Mouse (Mus musculus) common myeloid progenitor, adult 5-6 weeks (primary cell): ENCODE measurements around the gene Pnmal1. TPM values are rescaled to one million over a fixed set of nuclear protein-coding genes. Genes with fewer than 3 reads are reported as not detected.

Source experiments
- ATAC-seq: replicated peaks from 2 replicates; pipeline ENCODE4 v1.8.0; 2016; ENCODE audit warnings: low read depth, mild to moderate bottlenecking, moderate TSS enrichment, inconsistent platforms; ENCODE audit not compliant: poor library complexity, severe bottlenecking
- total RNA-seq: library from RNA; stranded (forward); fragments of 200-1000, 187-1606 nt; gene quantifications from 2 replicates; pipeline ENCODE4 v1.2.3, GENCODE M21; 2017

Gene Pnmal1
- total RNA-seq, 1 experiment from 2014 or later: 0.09 TPM

DNA sequence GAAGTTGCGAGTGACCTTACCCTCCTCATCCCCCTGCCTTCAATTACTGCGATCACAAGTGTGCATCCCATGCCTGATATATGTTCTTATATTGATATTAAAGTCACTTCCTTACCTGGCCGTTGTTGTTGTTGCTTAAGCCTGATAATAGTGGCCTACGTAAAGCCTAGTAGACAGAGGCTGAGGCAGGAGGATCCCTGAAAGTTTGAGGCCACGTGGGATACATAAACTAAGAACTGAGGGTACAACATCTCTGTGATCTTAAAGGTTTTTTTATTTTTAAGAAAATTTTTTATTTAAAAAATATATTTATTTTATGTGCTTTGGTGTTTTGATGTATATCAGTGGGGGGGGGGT is 33.0 kb downstream of the Pnmal1 start, which contains the start of gene Ccdc8:
Gene Ccdc8 (plus strand): TSS at position 258 of the 357 bp plus-strand sequence.
- no peak for ATAC-seq

GRCm38 (mm10) chr7:16993651-16994399 is 34.3 kb downstream of the Pnmal1 start:
- ATAC-seq: peak; percentile 89

GRCm38 (mm10) chr7:16994400-16994799 is 34.9 kb downstream of the Pnmal1 start:
- ATAC-seq: peak; percentile 10; the same call in 1 of the 2 replicates

DNA sequence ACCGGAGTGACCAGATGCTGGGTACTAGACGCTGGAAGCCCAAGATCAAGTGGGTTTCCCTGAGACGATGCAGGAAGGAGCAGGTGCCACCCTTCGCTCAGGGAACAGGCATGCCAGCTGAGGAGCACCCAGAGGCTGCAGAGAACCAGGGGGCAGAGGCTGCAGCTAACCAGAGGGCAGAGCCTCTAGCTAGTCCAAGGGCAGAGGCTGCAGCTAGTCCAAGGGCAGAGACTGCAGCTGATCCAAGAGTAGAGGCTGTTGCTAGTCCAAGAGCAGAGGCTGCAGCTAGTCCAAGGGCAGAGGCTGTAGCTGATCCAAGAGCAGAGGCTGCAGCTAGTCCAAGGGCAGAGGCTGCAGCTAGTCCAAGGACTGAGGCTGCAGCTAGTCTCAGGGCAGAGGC is 35.9 kb downstream of the Pnmal1 start:
- ATAC-seq: no peak

DNA sequence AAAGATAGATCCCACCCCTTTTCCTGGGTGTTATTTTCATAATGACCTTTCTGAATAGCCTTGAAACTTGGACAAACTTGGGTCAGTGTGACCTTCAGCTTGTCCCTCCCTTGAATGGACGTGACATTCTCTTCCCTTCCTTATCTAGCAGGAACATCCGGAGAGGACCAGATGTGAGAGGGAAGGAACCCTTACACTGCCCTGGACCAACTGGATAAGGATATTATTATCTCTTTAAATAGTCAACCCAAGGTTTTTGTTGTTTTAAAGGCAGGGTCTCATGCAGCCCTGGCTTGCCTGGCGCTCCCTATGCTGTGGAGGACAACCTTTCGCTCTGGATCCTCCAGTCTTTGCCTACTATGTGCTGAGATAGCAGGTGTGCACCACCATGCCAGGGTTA is 39.8 kb downstream of the Pnmal1 start:
- ATAC-seq: 0 out of 2 replicates have a peak, but pooled peaks have one; percentile 2

- ATAC-seq: peak; percentile 62
These were observed 40.2 kb downstream of the Pnmal1 start for GRCm38 (mm10) chr7:16999650-17000049.

DNA sequence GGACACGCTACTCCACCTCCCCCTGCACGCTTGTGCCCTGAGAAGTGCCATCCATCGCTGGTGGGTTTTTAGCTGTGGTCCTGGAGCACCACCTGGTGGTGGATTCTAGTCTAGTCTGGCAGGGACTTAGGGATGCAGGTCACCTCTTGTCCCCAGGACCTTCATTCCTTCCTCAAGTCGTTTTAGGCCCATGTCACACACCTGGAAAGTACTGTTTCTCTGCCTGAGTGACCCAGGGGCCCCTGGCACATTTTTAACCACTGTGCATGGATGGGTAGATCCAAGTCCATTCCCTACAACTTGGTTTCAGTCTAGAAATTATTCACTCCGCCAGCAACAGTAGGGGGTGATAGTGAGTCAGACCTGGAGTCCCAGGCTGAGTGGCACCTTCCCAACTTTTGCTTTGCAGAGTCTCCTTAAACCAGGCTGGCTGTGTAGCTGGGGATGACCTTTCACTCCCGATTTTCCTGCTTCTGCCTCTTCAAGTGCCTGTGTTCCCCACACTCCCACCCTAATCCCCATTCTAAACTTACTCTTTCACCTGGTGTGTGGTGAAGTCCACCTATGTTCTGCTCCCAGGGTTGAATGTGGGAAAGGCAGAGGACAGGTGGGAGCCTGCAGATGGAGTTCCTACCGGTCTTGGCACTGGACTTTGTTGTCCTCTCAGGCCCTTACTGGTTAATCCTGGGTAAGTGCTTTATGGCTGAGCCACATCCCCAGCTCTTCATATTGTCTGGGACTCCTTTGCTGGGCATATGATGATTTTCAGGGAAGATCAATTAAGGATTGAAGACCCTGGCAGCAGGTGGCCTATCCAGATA is 43.1 kb downstream of the Pnmal1 start:
- peak; percentile 76 for ATAC-seq

DNA sequence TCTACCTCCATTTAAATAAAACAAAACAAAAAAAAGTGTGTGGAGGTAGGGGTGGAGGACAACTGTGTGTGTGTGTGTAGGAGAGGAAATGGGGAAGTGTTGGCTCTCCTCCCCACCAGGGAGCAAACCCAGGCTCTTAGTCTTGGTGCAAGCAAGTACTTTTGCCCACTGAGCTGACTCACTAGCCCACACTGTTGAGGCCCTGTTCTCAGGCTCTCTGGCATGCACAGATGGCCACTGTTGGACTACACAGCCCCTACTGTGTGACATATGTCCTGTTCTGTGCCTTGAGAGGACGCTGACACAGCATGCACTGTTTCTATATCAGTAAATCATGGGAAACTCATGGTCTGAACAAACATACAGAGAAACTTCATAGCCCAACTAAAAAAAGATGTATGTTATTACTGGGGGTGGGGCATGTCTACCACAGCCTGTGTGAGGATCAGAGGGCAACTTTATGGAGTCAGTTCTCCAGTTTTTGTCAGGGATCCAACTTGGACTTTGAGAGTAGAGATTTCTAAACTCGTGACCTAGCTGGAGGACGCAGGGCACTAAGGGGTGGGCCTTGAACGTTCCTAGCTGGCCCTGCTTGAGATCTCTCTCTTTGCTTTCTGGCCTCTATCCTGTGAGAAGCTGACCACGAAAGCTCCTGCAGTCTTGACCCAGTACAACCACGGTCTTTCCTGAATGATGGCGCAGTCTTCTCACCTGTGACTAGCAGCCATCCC is 43.9 kb downstream of the Pnmal1 start:
- ATAC-seq: peak; percentile 16; the same call in 1 of the 2 replicates

DNA sequence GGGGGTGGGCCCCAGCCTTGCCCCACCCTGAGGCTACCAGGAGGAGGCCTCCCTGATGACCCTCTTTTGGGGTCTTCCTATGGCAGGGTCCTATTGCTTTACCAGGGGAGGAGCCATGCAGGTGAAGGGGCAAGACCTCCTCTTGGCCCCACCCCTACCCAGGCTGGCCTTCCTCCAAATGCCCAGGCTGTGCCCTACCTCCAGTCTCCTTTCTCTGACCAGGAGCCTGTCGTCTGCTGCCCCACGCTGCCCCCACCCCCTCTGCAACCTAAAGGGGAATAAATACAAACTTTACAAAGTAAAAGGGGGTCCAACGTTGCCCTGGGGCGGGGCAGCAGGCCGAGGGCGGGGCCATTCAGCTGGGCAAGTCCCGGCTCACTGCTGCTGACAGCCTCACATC is 45.2 kb downstream of the Pnmal1 start:
- ATAC-seq: no peak

- peak; percentile 76 for ATAC-seq
These were observed 47.8 kb downstream of the Pnmal1 start for GRCm38 (mm10) chr7:17007300-17007699.

DNA sequence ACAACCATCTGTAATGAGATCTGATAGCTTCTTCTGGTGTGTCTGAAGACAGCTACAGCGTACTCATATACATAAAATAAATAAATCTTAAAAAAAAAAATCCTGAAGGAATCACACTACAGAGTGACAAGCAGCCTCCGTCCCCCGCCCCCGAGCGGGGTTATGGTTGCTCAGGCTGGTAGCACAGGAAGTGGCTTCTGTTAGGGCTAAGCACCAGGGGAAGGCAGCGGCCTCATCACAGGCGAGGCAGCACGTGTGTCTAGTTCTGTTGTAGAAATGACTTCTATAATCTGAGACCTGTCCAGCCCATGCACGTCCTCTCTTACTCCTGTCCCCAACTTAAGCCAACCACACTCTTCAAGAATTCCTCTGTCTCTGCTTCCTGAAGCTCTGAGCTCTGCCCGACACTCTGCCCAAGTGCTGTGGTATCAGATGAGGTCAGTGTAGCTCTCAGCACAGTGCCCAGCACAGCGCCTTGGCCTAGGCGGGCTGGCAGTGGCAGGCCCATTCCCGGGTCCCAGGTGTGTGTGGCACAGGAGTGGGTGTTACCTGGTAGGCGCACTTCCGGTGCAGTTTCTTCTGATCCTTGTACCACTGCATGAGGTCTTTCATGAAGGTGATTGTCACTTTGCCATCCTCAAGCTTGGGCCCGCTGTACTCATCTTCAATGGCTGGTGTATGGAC is 50.0 kb downstream of the Pnmal1 start:
- peak; percentile 49 for ATAC-seq

- ATAC-seq: no peak
These were observed 50.5 kb downstream of the Pnmal1 start for GRCm38 (mm10) chr7:17010010-17010347.

DNA sequence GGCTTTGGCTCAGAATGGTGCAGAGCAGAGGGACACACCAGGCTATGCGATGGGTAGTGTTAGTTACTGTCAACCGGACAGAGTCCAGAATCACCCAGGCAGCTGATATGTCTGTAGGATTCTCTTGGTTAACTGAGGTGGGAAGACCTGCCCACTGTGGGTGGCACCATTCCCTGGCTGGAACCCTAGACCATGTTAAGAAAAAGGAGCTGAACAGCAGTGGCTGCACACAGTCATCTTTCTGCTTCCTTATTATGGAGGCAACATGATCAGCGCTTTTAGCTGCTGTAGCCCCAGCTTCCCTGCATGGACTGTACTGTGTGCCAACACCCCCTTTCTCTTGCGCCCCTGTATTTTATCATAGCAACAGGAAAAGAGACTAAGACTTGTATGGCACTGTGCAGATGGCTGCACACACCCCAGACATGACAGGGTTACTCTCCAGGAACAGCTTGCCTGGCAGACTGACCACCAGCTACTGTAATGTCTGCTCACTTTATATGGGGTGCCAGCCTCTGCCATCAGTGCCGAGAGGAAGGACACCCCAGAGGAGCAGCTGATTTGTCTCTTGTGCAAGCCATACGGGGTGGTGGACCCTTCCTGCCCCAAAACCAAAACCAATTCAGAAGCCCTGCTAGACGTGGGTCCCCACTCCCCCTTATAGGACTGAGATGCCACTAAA is 52.6 kb downstream of the Pnmal1 start:
- ATAC-seq: no peak

Other genes starting within 250 kb of the Pnmal1 start
- not detected in 2 replicates for gene Ceacam9, start 237.8 kb upstream of the Pnmal1 start, total RNA-seq
- 70.4 and 72.4 TPM in 2 replicates for gene Ap2s1, start 221.3 kb upstream of the Pnmal1 start, total RNA-seq
- 30.6 and 51.4 TPM in 2 replicates for gene Slc1a5, start 178.3 kb upstream of the Pnmal1 start, total RNA-seq
- gene Strn4, start 143.8 kb upstream of the Pnmal1 start, total RNA-seq: 50.2 and 51.1 TPM in 2 replicates
- 9.1 and 11.4 TPM in 2 replicates for gene Fkrp, start 142.9 kb upstream of the Pnmal1 start, total RNA-seq
- gene Prkd2, start 116.8 kb upstream of the Pnmal1 start, total RNA-seq: 7.0 and 12.9 TPM in 2 replicates
- 0.14 and 1.1 TPM in 2 replicates for gene Dact3, start 84.4 kb upstream of the Pnmal1 start, total RNA-seq
- gene Gng8, start 67.9 kb upstream of the Pnmal1 start, total RNA-seq: 3.1 TPM in 1 of 2 replicates, not detected in the other
- gene Ptgir, start 53.2 kb upstream of the Pnmal1 start, total RNA-seq: 0.10 and 0.73 TPM in 2 replicates
- 512 and 545 TPM in 2 replicates for gene Calm3, start 35.6 kb upstream of the Pnmal1 start, total RNA-seq
- not detected in 2 replicates for gene Pnmal2, start 15.0 kb upstream of the Pnmal1 start, total RNA-seq
- 0.37 TPM in 1 of 2 replicates, not detected in the other for gene Gm42372, start 23.4 kb downstream of the Pnmal1 start, total RNA-seq
- gene Ccdc8, start 33.0 kb downstream of the Pnmal1 start, total RNA-seq: 6.5 and 8.2 TPM in 2 replicates
- 75.0 and 99.0 TPM in 2 replicates for gene Ppp5c, start 68.2 kb downstream of the Pnmal1 start, total RNA-seq
- gene Hif3a, start 102.7 kb downstream of the Pnmal1 start, total RNA-seq: 0.82 and 2.2 TPM in 2 replicates
- 1.0 TPM in 1 of 2 replicates, not detected in the other for gene Psg16, start 114.4 kb downstream of the Pnmal1 start, total RNA-seq
- gene Ceacam3, start 190.6 kb downstream of the Pnmal1 start, total RNA-seq: not detected in 2 replicates
- not detected in 2 replicates for gene Psg29, start 243.8 kb downstream of the Pnmal1 start, total RNA-seq